Mouse (Mus musculus) lung, postnatal 0 days (tissue): ENCODE measurements at regions not wholly inside any gene's neighbourhood (a gene's known extent, or its start where the extent isn't known, plus 50 kb on each side); places are given as distances from the start of the nearest gene placed in this dataset. TPM values are rescaled to one million over a fixed set of nuclear protein-coding genes. Genes with fewer than 3 reads are reported as not detected.

Experiments
- ATAC-seq: fragments of 200-750 bp; cut with Nextera tagmentation; 2 replicates; pipeline ENCODE4 v1.8.0; 2017; ENCODE audit warnings: moderate library complexity
- DNase-seq: peaks from one replicate; pipeline ENCODE4 v3.0.0-alpha.2; 2016; ENCODE audit warnings: low spot score
- H3K27ac ChIP-seq: fragments of 300-500 bp; sonication (generic); 2 replicates; pipeline ENCODE4 v1.5.1; 2014; ENCODE audit warnings: antibody characterized with exemption, mild to moderate bottlenecking, low read length, mixed read lengths
- H3K27me3 ChIP-seq: fragments of 300-500 bp; sonication (generic); replicated peaks from 2 replicates; pipeline ENCODE4 v1.6.1; 2014; ENCODE audit warnings: low read length, mixed read lengths; ENCODE audit not compliant: insufficient read depth
- H3K36me3 ChIP-seq: fragments of 300-500 bp; sonication (generic); 2 replicates; pipeline ENCODE4 v1.6.1; 2014; ENCODE audit warnings: low read length, mixed read lengths; ENCODE audit not compliant: insufficient read depth
- H3K4me1 ChIP-seq: fragments of 300-500 bp; sonication (generic); 2 replicates; pipeline ENCODE4 v1.6.1; 2014; ENCODE audit warnings: antibody characterized with exemption, low read depth, low read length, mixed read lengths; ENCODE audit not compliant: insufficient read depth
- H3K4me2 ChIP-seq: fragments of 300-500 bp; sonication (generic); replicated peaks from 2 replicates; pipeline ENCODE4 v1.6.1; 2014; ENCODE audit warnings: low read depth, mild to moderate bottlenecking, low read length, moderate library complexity, mixed read lengths
- H3K4me3 ChIP-seq: fragments of 300-500 bp; sonication (generic); 2 replicates; pipeline ENCODE4 v1.5.1; 2014; ENCODE audit warnings: low read depth, low read length
- H3K9ac ChIP-seq: fragments of 300-500 bp; sonication (generic); replicated peaks from 2 replicates; pipeline ENCODE4 v1.6.1; 2014; ENCODE audit warnings: low read depth, mild to moderate bottlenecking
- H3K9me3 ChIP-seq: fragments of 300-500 bp; sonication (generic); 2 replicates; pipeline ENCODE4 v1.6.1; 2016; ENCODE audit warnings: low read length, mixed read lengths
- CTCF ChIP-seq: IDR thresholded peaks from 2 replicates; pipeline ENCODE4 v1.5.1; 2016; ENCODE audit warnings: antibody characterized with exemption, mild to moderate bottlenecking
- EP300 ChIP-seq: IDR thresholded peaks from 2 replicates; pipeline ENCODE4 v1.6.1; 2016; ENCODE audit warnings: antibody characterized with exemption, mild to moderate bottlenecking, control low read depth
- WGBS: fragments of 180-500 bp; shearing (Covaris S2); extraction: QIAGEN DNeasy Blood & Tissue Kit; methylation state at CpG from one replicate; pipeline ENCODE4 v1.1.7; 2014; 5-methylcytosine and 5-hydroxymethylcytosine counted together
- microRNA-seq: library from miRNA; unstranded; fragments of <30 nt; microRNA quantifications from one replicate; pipeline ENCODE4, GENCODE M21; 2016

GRCm38 (mm10) chr2:169019037-169019436 is 63.6 kb upstream of the Zfp64 start:
- ATAC-seq: no peak

GRCm38 (mm10) chr2:169010271-169010670 is 54.9 kb upstream of the Zfp64 start:
- DNase-seq: no peak
- H3K4me2 ChIP-seq: no peak overlapping the region
- no peak overlapping the region for H3K9ac ChIP-seq
- no peaks in the 10 kb centered on the region for H3K36me3 ChIP-seq
- H3K4me1 ChIP-seq: no peaks in the 10 kb centered on the region
- no peak for TF ChIP-seq CTCF
- TF ChIP-seq EP300: no peak
- no peak overlapping the region for H3K27ac ChIP-seq
- ATAC-seq: no peak
- no peaks in the 10 kb centered on the region for H3K27me3 ChIP-seq
- no peaks in the 10 kb centered on the region for H3K9me3 ChIP-seq
- no peak overlapping the region for H3K4me3 ChIP-seq
- 48% methylated on average over 9 of the region's 9 CpGs for WGBS

More at GRCm38 (mm10) chr2:169019037-169019436, 63.6 kb upstream of the Zfp64 start:
- Histone ChIP-seq H3K36me3 (no peaks in the 10 kb centered on the region), H3K27ac (no peak overlapping the region), H3K9ac (no peak overlapping the region), H3K4me3 (no peak overlapping the region), H3K27me3 (no peaks in the 10 kb centered on the region), H3K4me1 (no peaks in the 10 kb centered on the region), H3K4me2 (no peak overlapping the region), H3K9me3 (no peaks in the 10 kb centered on the region)
- no peak for DNase-seq
- WGBS: 56% methylated on average over 3 of the region's 3 CpGs
- TF ChIP-seq EP300 (no peak), CTCF (no peak)

- Histone ChIP-seq H3K36me3 (no peaks in the 10 kb centered on the region), H3K27me3 (no peaks in the 10 kb centered on the region), H3K4me3 (no peak overlapping the region), H3K27ac (no peak overlapping the region), H3K4me2 (0 out of 2 replicates have a peak overlapping the region, but pooled peaks have one; percentile 17), H3K4me1 (no peaks in the 10 kb centered on the region), H3K9ac (no peak overlapping the region), H3K9me3 (no peaks in the 10 kb centered on the region)
- no peak for DNase-seq
- WGBS: 63% methylated on average over 20 of the region's 20 CpGs
- no peak; the same call in 1 of the 2 replicates for TF ChIP-seq EP300
- TF ChIP-seq CTCF: no peak
- ATAC-seq: peak; percentile 23; the same call in 1 of the 2 replicates
Measured at GRCm38 (mm10) chr2:169008756-169009155, 53.4 kb upstream of the Zfp64 start.

GRCm38 (mm10) chr2:169008333-169008732 is 52.9 kb upstream of the Zfp64 start:
- peak; percentile 59 for DNase-seq
- Histone ChIP-seq H3K4me3 (no peak overlapping the region), H3K4me1 (no peaks in the 10 kb centered on the region), H3K36me3 (no peaks in the 10 kb centered on the region), H3K4me2 (0 out of 2 replicates have a peak overlapping the region, but pooled peaks have one; percentile 17), H3K27ac (no peak overlapping the region), H3K27me3 (no peaks in the 10 kb centered on the region), H3K9me3 (no peaks in the 10 kb centered on the region), H3K9ac (no peak overlapping the region)
- ATAC-seq: peak; percentile 66
- TF ChIP-seq EP300 (peak; percentile 65), CTCF (no peak)
- 41% methylated on average over 9 of the region's 9 CpGs for WGBS

GRCm38 (mm10) chr2:169006549-169006948 is 51.2 kb upstream of the Zfp64 start:
- ATAC-seq (no peak), DNase-seq (no peak)
- no peak overlapping the region for H3K9ac ChIP-seq
- no peak overlapping the region for H3K27ac ChIP-seq
- H3K4me2 ChIP-seq: no peak overlapping the region
- H3K36me3 ChIP-seq: no peaks in the 10 kb centered on the region
- H3K4me3 ChIP-seq: no peak overlapping the region
- 91% methylated on average over 10 of the region's 10 CpGs for WGBS
- H3K4me1 ChIP-seq: no peaks in the 10 kb centered on the region
- no peaks in the 10 kb centered on the region for H3K27me3 ChIP-seq
- TF ChIP-seq EP300: no peak
- TF ChIP-seq CTCF: no peak
- no peaks in the 10 kb centered on the region for H3K9me3 ChIP-seq

- H3K27ac ChIP-seq: no peak overlapping the region
- WGBS: 87% methylated on average over 7 of the region's 7 CpGs
- no peak for TF ChIP-seq EP300
- TF ChIP-seq CTCF: no peak
- no peaks in the 10 kb centered on the region for H3K36me3 ChIP-seq
- H3K9me3 ChIP-seq: no peaks in the 10 kb centered on the region
- H3K27me3 ChIP-seq: no peaks in the 10 kb centered on the region
- H3K4me3 ChIP-seq: no peak overlapping the region
- ATAC-seq: no peak
- DNase-seq: no peak
- no peaks in the 10 kb centered on the region for H3K4me1 ChIP-seq
- H3K9ac ChIP-seq: no peak overlapping the region
- H3K4me2 ChIP-seq: no peak overlapping the region
Measured at GRCm38 (mm10) chr2:169005810-169006209, 50.4 kb upstream of the Zfp64 start.

Small RNA genes in the stretch of these regions (microRNA-seq; reads per million reads assigned to microRNA genes)
- not detected for gene Gm26469
